11 mouse cellular contexts compared by ENCODE assay signal in genomic region chr17:91216429-91216828, GRCm38 (mm10).
DNase-seq lines count a peak whose midpoint lies in the region; ATAC-seq and TF ChIP-seq lines count a peak whose summit lies in the region.
"Had no signal": no experiment of that assay in that cellular context is flagged by ENCODE, and none has a peak within 500 bp of the region (broad histone marks: within the 10 kb centered on the region; RNA-seq: fewer than 3 reads in every experiment).

No protein-coding gene starts in this region.

- no peak overlapping the region for H3K4me2 ChIP-seq in forebrain, embryonic 15.5 days (replicated peaks)
- no peak overlapping the region for H3K4me2 ChIP-seq in liver, postnatal 0 days (ENCODE audit: low read depth, low read length)
- no peak overlapping the region for H3K4me2 ChIP-seq in liver, embryonic 11.5 days
- H3K4me2 ChIP-seq: embryonic facial prominence, embryonic 15.5 days had no signal

- in situ Hi-C loops in ES-E14 (cut with MboI; ENCODE audit: low sequenced_read_pairs in 2 of 2, unreplicated experiment in 2 of 2): no loop called here

- no peaks in the 10 kb centered on the region for H3K9me3 ChIP-seq in forebrain, embryonic 10.5 days
- H3K9me3 ChIP-seq in forebrain, embryonic 15.5 days: no peaks in the 10 kb centered on the region
- no peaks in the 10 kb centered on the region for H3K9me3 ChIP-seq in liver, postnatal 0 days (ENCODE audit: low read length)
- no peaks in the 10 kb centered on the region for H3K9me3 ChIP-seq in liver, embryonic 11.5 days (ENCODE audit: control insufficient read depth, low read length)
- H3K9me3 ChIP-seq in ES-E14 (ENCODE audit: control insufficient read depth, insufficient read depth, low read depth, low read length): no peaks in the 10 kb centered on the region
- H3K9me3 ChIP-seq: embryonic facial prominence, embryonic 15.5 days had no signal

- H3K36me3 ChIP-seq in forebrain, embryonic 10.5 days (replicated peaks): no peaks in the 10 kb centered on the region
- no peaks in the 10 kb centered on the region for H3K36me3 ChIP-seq in forebrain, embryonic 15.5 days
- no peaks in the 10 kb centered on the region for H3K36me3 ChIP-seq in liver, postnatal 0 days (replicated peaks; ENCODE audit: insufficient read depth, low read length)
- H3K36me3 ChIP-seq in liver, embryonic 11.5 days (ENCODE audit: control insufficient read depth, insufficient read depth, low read length): no peaks in the 10 kb centered on the region
- H3K36me3 ChIP-seq in ES-E14 (ENCODE audit: control insufficient read depth, insufficient read depth, low read length, poor library complexity, severe bottlenecking): no peaks in the 10 kb centered on the region
- H3K36me3 ChIP-seq: embryonic facial prominence, embryonic 15.5 days had no signal

- H3K9ac ChIP-seq in forebrain, embryonic 15.5 days (replicated peaks): no peak overlapping the region
- no peak overlapping the region for H3K9ac ChIP-seq in liver, postnatal 0 days (replicated peaks)
- H3K9ac ChIP-seq in liver, embryonic 11.5 days (ENCODE audit: low read depth, low read length): no peak overlapping the region
- no peak overlapping the region for H3K9ac ChIP-seq in ES-E14 (ENCODE audit: insufficient read depth, low read depth, low read length, poor library complexity, severe bottlenecking)
- H3K9ac ChIP-seq: embryonic facial prominence, embryonic 15.5 days had no signal

- TF ChIP-seq CTCF in liver, postnatal 0 days (IDR thresholded peaks at IDR 0.05; ENCODE audit: low read depth): peak; percentile 32; the same call in 1 of the 2 replicates

- TF ChIP-seq EP300 in liver, postnatal 0 days (IDR thresholded peaks at IDR 0.05; ENCODE audit: low read depth): no peak

- no peaks in the 10 kb centered on the region for H3K4me1 ChIP-seq in forebrain, embryonic 10.5 days
- H3K4me1 ChIP-seq in forebrain, embryonic 15.5 days: no peaks in the 10 kb centered on the region
- H3K4me1 ChIP-seq in liver, postnatal 0 days (ENCODE audit: insufficient read depth): no peaks in the 10 kb centered on the region
- no peaks in the 10 kb centered on the region for H3K4me1 ChIP-seq in liver, embryonic 11.5 days (replicated peaks; ENCODE audit: control insufficient read depth, insufficient read depth, low read length)
- no peaks in the 10 kb centered on the region for H3K4me1 ChIP-seq in ES-E14 (ENCODE audit: control insufficient read depth in 2 of 2, insufficient read depth in 2 of 2, low read length in 2 of 2, poor library complexity in 1 of 2)
- H3K4me1 ChIP-seq: embryonic facial prominence, embryonic 15.5 days had no signal

- DNase-seq in forebrain, embryonic 10.5 days (ENCODE audit: extremely low spot score, low spot score): peak; percentile 15
- no peak for DNase-seq in liver, postnatal 0 days
- no peak for DNase-seq in liver, embryonic 11.5 days (ENCODE audit: low spot score)
- peak; percentile 29 for DNase-seq in ES-E14 (ENCODE audit: low read depth, low spot score)
- DNase-seq in embryo, embryonic 11 days: peak; percentile 36
- DNase-seq in thymus, postnatal 10 days (ENCODE audit: low spot score in 2 of 2): no peak
- DNase-seq: gastrocnemius, postnatal 25 days had no signal

- H3K4me3 ChIP-seq in forebrain, embryonic 10.5 days: no peak overlapping the region
- H3K4me3 ChIP-seq in forebrain, embryonic 15.5 days: no peak overlapping the region
- H3K4me3 ChIP-seq in liver, postnatal 0 days (ENCODE audit: low read depth, low read length): no peak overlapping the region
- H3K4me3 ChIP-seq in liver, embryonic 11.5 days (ENCODE audit: low read depth, low read length): no peak overlapping the region
- no peak overlapping the region for H3K4me3 ChIP-seq in ES-E14 (ENCODE audit: insufficient read depth in 1 of 2, low read depth in 1 of 2, low read length in 2 of 2, poor library complexity in 1 of 2, severe bottlenecking in 1 of 2)
- H3K4me3 ChIP-seq: embryonic facial prominence, embryonic 15.5 days had no signal

- no peak for ATAC-seq in forebrain, embryonic 15.5 days (replicated peaks)
- ATAC-seq in liver, postnatal 0 days: no peak
- no peak for ATAC-seq in liver, embryonic 11.5 days (replicated peaks; ENCODE audit: low FRiP score)
- no peak for ATAC-seq in activated CD4-positive, CD25-positive, alpha-beta regulatory T cell, adult 4 months

- no peaks in the 10 kb centered on the region for H3K27me3 ChIP-seq in forebrain, embryonic 10.5 days (ENCODE audit: poor library complexity, severe bottlenecking)
- H3K27me3 ChIP-seq in forebrain, embryonic 15.5 days: no peaks in the 10 kb centered on the region
- no peaks in the 10 kb centered on the region for H3K27me3 ChIP-seq in liver, postnatal 0 days (ENCODE audit: insufficient read depth, low read length)
- no peaks in the 10 kb centered on the region for H3K27me3 ChIP-seq in liver, embryonic 11.5 days (replicated peaks; ENCODE audit: control insufficient read depth, insufficient read depth, low read length)
- H3K27me3 ChIP-seq: embryonic facial prominence, embryonic 15.5 days had no signal

- H3K27ac ChIP-seq in forebrain, embryonic 10.5 days: no peak overlapping the region
- H3K27ac ChIP-seq in forebrain, embryonic 15.5 days (replicated peaks): no peak overlapping the region
- H3K27ac ChIP-seq in liver, postnatal 0 days (ENCODE audit: low read depth): no peak overlapping the region
- no peak overlapping the region for H3K27ac ChIP-seq in liver, embryonic 11.5 days (ENCODE audit: low read depth, low read length)
- no peak overlapping the region for H3K27ac ChIP-seq in ES-E14 (ENCODE audit: insufficient read depth, low read depth, low read length, poor library complexity, severe bottlenecking)
- H3K27ac ChIP-seq: embryonic facial prominence, embryonic 15.5 days; macrophage had no signal

TF ChIP-seq in ES-E14, 5 proteins besides CTCF, POLR2A, EP300 and RAD21:
- TF ChIP-seq ZC3H11A (IDR thresholded peaks at IDR 0.05; ENCODE audit: borderline replicate concordance, low read depth, low read length) (peak; percentile 68; the same call in 1 of the 2 replicates), ZNF384 (IDR thresholded peaks at IDR 0.05; ENCODE audit: low read depth, low read length) (peak; percentile 52; the same call in 1 of the 2 replicates), HCFC1 (IDR thresholded peaks at IDR 0.05; ENCODE audit: borderline replicate concordance, insufficient read depth, low read length) (no peak)

Comparison
In these comparisons a context has a peak if more than half of its experiments do, and no peak if none do; other contexts are left out.
1. DNase-seq: peak in forebrain, embryonic 10.5 days (single experiment), ES-E14 (single experiment) and embryo, embryonic 11 days (single experiment); none in liver, postnatal 0 days (single experiment), liver, embryonic 11.5 days (single experiment) and thymus, postnatal 10 days (0 of 2).